Mouse (Mus musculus): ENCODE data around the gene Olfr559.

DNA sequence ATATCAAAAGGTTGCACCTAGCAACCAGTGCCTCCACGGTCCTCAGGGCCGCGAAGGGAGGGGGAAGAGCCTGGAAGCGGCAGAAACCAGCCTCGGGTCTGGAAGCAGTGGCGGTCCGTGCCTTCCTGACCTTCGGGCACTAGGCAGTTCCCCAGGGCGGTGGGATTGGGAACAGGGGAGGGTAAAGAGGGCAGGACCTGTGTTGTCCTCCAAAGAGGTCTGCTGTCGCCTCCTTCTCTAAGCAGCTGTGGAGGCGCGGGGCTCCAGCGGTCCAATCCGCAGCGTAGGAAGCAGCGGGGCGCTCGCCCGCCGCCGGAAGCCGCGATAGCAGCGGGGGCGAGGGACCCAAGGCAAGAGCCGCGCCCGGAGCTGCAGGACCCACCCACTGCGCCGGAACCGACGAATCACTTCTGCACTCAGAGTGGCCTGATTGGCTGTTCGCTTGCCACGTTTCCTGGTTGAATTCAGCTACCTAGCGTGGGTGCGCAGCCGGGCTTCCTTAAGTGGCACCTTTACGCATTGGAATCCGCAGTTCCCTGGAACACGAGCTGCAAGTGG lies 40.3 kb downstream of the Olfr559 start, which contains the start of gene Trim68:
- peak; percentile 74 for TF ChIP-seq POLR2A (IDR thresholded peaks at IDR 0.05; ENCODE audit: control insufficient read depth, extremely low read depth, insufficient read depth, low read length, poor library complexity)
- TF ChIP-seq CTCF (IDR thresholded peaks at IDR 0.05; ENCODE audit: borderline replicate concordance, control insufficient read depth, extremely low read depth, insufficient read depth, low read length, poor library complexity): peak; percentile 41; the same call in 1 of the 2 replicates

Data from thymus, adult 2 months (tissue).